Comparison of ENCODE assay signal across 9 mouse cellular contexts in genomic region chr2:128310081-128310480, GRCm38 (mm10).
DNase-seq lines count a peak whose midpoint lies in the region; ATAC-seq and TF ChIP-seq lines count a peak whose summit lies in the region.
"Had no signal": no experiment of that assay in that cellular context is flagged by ENCODE, and none has a peak within 500 bp of the region (broad histone marks: within the 10 kb centered on the region; RNA-seq: fewer than 3 reads in every experiment).

No protein-coding gene starts in this region.

- H3K36me3 ChIP-seq in intestine, embryonic 14.5 days (ENCODE audit: control insufficient read depth, insufficient read depth, low read length), result no peaks in the 10 kb centered on the region
- H3K36me3 ChIP-seq in intestine, postnatal 0 days (ENCODE audit: control insufficient read depth, insufficient read depth), result no peaks in the 10 kb centered on the region
- H3K36me3 ChIP-seq: G1E had no signal

- no peak for TF ChIP-seq CTCF in intestine, postnatal 0 days (IDR thresholded peaks at IDR 0.05; ENCODE audit: low read depth)

- no peak overlapping the region for H3K9ac ChIP-seq in intestine, embryonic 14.5 days (ENCODE audit: low read length)
- H3K9ac ChIP-seq in intestine, postnatal 0 days (ENCODE audit: low read depth, low read length), result no peak overlapping the region

- ATAC-seq in intestine, embryonic 14.5 days (replicated peaks; ENCODE audit: low FRiP score, low TSS enrichment, low read depth), result no peak
- ATAC-seq in intestine, postnatal 0 days, result no peak
- ATAC-seq in activated CD4-positive, CD25-positive, alpha-beta regulatory T cell, adult 4 months, result no peak

- H3K9me3 ChIP-seq in intestine, embryonic 14.5 days (ENCODE audit: control insufficient read depth, low read length), result no peaks in the 10 kb centered on the region
- H3K9me3 ChIP-seq in intestine, postnatal 0 days (ENCODE audit: control insufficient read depth), result no peaks in the 10 kb centered on the region
- H3K9me3 ChIP-seq: G1E had no signal

- H3K4me2 ChIP-seq in intestine, embryonic 14.5 days (ENCODE audit: low read length), result peak overlapping the region; percentile 12; the same call in 1 of the 2 replicates
- H3K4me2 ChIP-seq in intestine, postnatal 0 days (replicated peaks; ENCODE audit: low read depth), result no peak overlapping the region

- WGBS in intestine, embryonic 14.5 days, result 22% methylated on average over 5 of the region's 5 CpGs
- WGBS in intestine, postnatal 0 days, result 28% methylated on average over 5 of the region's 5 CpGs

- H3K27me3 ChIP-seq in intestine, embryonic 14.5 days (replicated peaks; ENCODE audit: control insufficient read depth, insufficient read depth, low read length), result no peaks in the 10 kb centered on the region
- no peaks in the 10 kb centered on the region for H3K27me3 ChIP-seq in intestine, postnatal 0 days (replicated peaks; ENCODE audit: control insufficient read depth, insufficient read depth, low read length)

- peak; percentile 75 for DNase-seq in intestine, embryonic 14.5 days (ENCODE audit: low spot score)
- DNase-seq in frontal cortex, adult 2 months (ENCODE audit: extremely low spot score in 1 of 2, low spot score in 1 of 2), result peak; percentile 84 to 95
- peak; percentile 87 for DNase-seq in heart, postnatal 36 days
- peak; percentile 78 to 83 for DNase-seq in left cerebral cortex, postnatal 10 days (ENCODE audit: extremely low spot score in 1 of 2, low spot score in 2 of 2)
- peak; percentile 81 for DNase-seq in right cerebral cortex, postnatal 4 days
- DNase-seq in thymus, postnatal 36 days, result no peak

- peak overlapping the region; percentile 34; the same call in 1 of the 2 replicates for H3K27ac ChIP-seq in intestine, embryonic 14.5 days (ENCODE audit: low read depth)
- H3K27ac ChIP-seq in intestine, postnatal 0 days (ENCODE audit: low read depth, low read length), result no peak overlapping the region

- H3K4me1 ChIP-seq in intestine, embryonic 14.5 days (replicated peaks; ENCODE audit: control insufficient read depth, insufficient read depth, low read length), result peaks cover 19% of the 10 kb centered on the region
- peaks cover 8% of the 10 kb centered on the region; the same call in 1 of the 2 replicates for H3K4me1 ChIP-seq in intestine, postnatal 0 days (replicated peaks; ENCODE audit: control insufficient read depth, insufficient read depth, low read length)

- intact Hi-C loops in heart, postnatal 36 days (cut with DNase I), result loop anchor here (5.0 kb wide), 1 partner anchor 123 kb away; no protein-coding TSS in a partner anchor
- intact Hi-C loops in left cerebral cortex, postnatal 10 days (cut with DNase I), result no loop called here

- no peak overlapping the region for H3K4me3 ChIP-seq in intestine, embryonic 14.5 days (ENCODE audit: low read depth, low read length)
- H3K4me3 ChIP-seq in intestine, postnatal 0 days (ENCODE audit: low read depth, low read length), result no peak overlapping the region

Comparison
In these comparisons a context has a peak if more than half of its experiments do, and no peak if none do; other contexts are left out.
1. DNase-seq: peak in intestine, embryonic 14.5 days (single experiment), frontal cortex, adult 2 months (2 of 2), heart, postnatal 36 days (2 of 2), left cerebral cortex, postnatal 10 days (2 of 2) and right cerebral cortex, postnatal 4 days (single experiment); none in thymus, postnatal 36 days (0 of 2).